Mouse (Mus musculus): Measurements from ENCODE around the gene Tnxb.

The Tnxb gene
- long read RNA-seq, experiment 1, partial matches to known transcripts: 1 of 1 reads
- long read RNA-seq, experiment 1, other reads (novel, unspliced or antisense): 0 of 1 reads
- long read RNA-seq, experiment 2, partial matches to known transcripts: 0 of 1 reads
- long read RNA-seq, experiment 2, other reads (novel, unspliced or antisense): 1 of 1 reads

DNA sequence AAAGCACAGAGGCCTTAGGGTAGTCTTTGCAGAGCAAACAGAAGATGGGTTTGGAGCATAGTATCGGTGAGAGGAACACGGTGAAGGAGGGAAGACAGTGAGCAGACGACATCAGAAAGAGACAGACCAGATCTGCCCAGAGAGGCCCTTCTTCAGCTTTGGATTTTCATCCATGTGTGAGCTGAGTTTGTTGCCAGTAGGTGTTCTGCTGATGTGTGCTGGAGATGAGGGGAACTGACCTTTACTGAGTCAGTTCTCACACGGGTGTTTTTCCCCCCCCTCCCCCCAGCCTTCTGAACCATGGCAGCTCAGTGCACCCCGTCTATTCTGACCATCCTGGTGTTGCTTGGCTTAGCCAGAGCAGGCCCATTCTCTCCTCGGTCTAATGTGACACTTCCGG is at the start of gene Tnxb:
Gene Tnxb (plus strand): TSS at position 301 of the 400 bp plus-strand sequence.
- intact Hi-C loops (cut with DNase I): no loop called here

GRCm38 (mm10) chr17:34621006-34621405 is 49.3 kb upstream of the Tnxb start:
- intact Hi-C loops (cut with DNase I): no loop called here

- intact Hi-C loops (cut with DNase I): no loop called here
Observed at GRCm38 (mm10) chr17:34623161-34623560, 47.2 kb upstream of the Tnxb start.

- intact Hi-C loops (cut with DNase I): no loop called here
Observed at GRCm38 (mm10) chr17:34624981-34625380, 45.4 kb upstream of the Tnxb start.

DNA sequence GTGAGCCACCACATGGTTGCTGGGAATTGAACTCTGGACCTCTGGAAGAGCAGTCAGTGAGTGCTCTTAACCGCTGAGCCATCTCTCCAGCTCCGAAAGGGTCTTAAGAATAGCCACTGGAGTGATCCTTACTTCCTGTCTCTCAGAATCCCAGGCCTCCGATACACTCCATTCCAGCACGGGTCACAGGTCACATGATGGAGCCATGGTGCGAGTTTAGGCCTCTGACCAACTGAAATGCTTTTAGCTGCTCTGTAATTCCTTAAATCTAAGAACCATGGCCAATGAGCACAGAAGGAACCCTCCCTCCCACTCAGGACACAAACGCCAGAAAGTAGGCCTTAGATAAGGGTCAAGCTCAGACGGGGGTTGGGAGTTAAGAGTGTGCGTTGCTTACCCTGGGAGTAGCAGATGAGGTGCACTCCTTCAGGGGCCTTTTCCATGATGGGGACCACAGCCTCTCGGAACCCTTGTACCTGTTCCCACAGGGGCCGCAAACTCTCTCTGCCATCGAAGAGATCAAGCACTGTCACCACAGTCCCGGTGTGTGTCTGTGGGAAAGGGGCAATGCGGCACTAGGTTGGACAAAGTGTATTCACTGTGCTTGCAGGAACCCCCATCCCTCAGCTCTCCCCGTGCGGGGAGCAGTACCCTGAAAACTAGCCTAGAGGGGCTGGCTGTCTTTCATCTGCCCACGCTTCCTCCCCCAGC is 44.1 kb upstream of the Tnxb start:
- intact Hi-C loops (cut with DNase I): no loop called here

DNA sequence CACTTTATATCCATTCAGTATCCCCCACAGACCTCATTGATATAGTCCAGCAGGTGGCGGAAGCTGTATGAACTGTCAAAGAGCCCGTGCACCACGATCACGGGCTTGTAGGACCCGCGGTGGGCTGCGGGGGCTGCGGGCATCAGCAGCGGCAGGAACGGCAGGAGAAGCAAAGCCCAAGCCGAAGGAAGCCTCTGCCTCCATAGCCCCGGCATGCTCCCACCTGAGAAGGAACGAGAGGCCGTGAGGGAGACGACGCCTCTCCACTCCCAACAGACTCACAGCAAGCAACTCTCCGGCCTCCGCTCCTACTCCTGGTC is 43.6 kb upstream of the Tnxb start:
- intact Hi-C loops (cut with DNase I): no loop called here

GRCm38 (mm10) chr17:34627093-34627942 is 43.0 kb upstream of the Tnxb start:
- intact Hi-C loops (cut with DNase I): no loop called here

GRCm38 (mm10) chr17:34627943-34628643 is 42.2 kb upstream of the Tnxb start, which contains the start of gene Ppt2:
Gene Ppt2, minus strand, starts transcription at chr17:34628510.
- intact Hi-C loops (cut with DNase I): no loop called here

DNA sequence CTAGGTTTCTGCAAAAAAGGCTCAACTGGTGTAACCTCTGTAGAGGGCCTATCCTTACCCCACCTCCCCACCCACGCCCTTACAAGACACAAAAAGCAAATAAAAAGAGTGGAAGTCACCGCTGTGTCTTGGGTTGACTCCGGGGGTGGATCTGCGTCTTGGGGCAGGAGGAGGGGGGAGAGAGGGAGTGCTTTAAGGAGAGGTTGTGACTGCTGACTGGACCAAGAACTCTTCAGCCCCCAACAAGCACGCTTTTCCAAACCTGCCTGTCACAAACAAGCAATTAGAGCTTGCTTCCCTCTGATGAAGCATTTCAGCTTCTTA is 41.7 kb upstream of the Tnxb start:
- intact Hi-C loops (cut with DNase I): no loop called here

DNA sequence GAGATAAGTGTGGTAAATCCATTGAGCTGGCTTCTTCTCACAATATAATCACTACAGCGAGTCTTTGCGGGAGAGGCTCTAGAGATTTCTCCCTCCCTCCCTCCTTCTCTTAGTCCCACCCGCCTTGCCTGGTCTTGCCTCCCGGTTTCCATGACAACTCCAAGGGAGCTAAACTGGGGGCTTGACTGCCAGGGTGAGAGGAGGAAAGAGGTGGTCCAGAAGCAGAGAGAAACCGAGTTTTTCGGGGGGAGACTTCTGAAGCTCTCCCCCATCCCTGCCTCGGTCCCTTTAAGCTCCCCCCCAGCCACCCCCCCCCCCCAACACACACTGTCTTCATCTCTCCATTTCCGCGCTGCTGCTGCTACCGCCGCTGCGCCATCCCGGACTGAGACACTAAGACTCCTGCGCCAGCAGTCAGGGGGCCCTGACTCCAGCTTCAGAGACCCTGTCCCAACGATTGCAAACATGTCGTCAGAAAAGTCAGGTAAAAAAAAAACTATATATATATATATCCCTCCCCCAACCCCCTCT is 41.0 kb upstream of the Tnxb start, which contains the start of gene Prrt1:
Gene Prrt1 (plus strand): TSS at position 313 of the 531 bp plus-strand sequence.
- intact Hi-C loops (cut with DNase I): no loop called here

- intact Hi-C loops (cut with DNase I): no loop called here
Observed at GRCm38 (mm10) chr17:34629796-34630603, 40.3 kb upstream of the Tnxb start.

DNA sequence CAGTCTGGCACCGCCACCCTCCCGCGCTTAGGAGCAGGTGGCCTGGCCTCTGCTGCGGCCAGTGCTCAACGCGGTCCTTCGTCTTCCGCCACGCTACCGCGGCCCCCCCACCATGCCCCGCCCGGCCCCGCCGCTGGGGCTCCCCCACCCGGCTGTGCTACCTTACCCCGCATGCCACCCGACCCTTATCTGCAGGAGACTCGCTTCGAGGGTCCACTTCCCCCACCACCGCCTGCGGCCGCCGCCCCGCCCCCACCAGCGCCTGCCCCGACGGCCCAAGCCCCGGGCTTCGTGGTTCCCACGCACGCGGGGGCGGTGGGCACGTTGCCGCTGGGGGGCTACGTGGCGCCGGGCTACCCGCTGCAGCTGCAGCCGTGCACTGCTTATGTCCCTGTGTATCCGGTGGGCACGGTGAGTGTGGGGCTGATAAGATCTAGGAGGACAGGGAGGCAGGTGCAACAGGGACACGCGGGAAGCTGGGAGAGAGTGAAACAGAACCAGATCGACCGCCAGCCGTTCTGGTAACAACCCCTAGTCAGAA is 39.5 kb upstream of the Tnxb start:
- intact Hi-C loops (cut with DNase I): no loop called here

DNA sequence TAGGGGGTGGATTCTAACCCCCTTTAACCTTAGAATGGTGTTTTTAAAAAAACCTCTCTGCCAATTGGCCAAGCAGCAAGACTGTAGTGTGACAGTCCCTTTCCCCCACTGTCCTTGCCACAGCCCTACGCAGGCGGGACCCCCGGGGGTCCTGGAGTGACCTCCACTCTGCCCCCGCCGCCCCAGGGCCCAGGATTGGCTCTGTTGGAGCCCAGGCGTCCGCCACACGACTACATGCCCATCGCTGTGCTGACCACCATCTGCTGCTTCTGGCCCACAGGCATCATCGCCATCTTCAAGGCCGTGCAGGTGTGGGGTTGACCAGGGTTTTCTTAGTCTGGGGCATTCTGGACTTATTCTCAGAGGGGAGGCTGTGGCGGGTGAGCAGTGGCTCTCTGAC is 38.7 kb upstream of the Tnxb start:
- intact Hi-C loops (cut with DNase I): no loop called here

- intact Hi-C loops (cut with DNase I): no loop called here
Observed at GRCm38 (mm10) chr17:34632261-34632691, 38.1 kb upstream of the Tnxb start.

DNA sequence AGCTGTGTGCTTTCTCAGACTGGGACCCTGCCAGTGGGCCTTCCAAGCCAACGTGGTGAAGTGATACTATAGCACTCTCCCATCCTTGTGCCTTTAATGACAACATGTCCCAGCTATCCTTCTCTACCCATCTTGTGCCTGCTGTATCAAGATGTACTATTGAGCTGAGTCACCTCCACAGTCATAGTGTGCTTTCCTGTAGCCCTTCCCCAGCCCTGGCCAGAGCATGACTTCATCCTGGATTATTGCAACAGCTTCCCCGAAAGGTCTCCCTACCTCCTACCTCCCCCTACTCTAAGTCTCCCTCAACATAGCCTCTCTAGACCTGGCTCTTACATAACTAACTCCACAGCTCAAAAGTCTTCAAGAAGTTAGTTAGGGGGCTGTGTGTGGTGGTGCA is 34.7 kb upstream of the Tnxb start:
- intact Hi-C loops (cut with DNase I): no loop called here

DNA sequence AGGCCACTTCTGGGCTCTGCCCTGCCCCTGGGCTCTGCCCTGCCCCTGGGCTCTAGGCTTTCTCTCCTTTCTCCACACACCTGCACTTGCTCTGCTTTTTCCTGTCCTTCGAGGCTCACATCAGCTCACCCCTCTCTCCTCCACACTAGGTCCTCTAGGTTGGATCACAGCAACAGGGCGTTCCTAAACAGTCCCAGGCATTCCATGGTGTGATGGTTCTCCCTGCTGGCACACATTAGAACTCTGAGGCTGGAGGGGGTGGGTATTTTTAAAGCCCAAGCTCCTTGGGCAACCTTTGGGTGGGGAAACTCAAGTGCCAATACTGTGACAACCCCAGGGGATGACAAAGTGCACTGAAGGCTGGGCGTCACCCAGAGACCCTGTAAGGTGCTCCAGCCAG is 32.9 kb upstream of the Tnxb start:
- intact Hi-C loops (cut with DNase I): no loop called here

GRCm38 (mm10) chr17:34639461-34640255 is 30.7 kb upstream of the Tnxb start:
- intact Hi-C loops (cut with DNase I): no loop called here

DNA sequence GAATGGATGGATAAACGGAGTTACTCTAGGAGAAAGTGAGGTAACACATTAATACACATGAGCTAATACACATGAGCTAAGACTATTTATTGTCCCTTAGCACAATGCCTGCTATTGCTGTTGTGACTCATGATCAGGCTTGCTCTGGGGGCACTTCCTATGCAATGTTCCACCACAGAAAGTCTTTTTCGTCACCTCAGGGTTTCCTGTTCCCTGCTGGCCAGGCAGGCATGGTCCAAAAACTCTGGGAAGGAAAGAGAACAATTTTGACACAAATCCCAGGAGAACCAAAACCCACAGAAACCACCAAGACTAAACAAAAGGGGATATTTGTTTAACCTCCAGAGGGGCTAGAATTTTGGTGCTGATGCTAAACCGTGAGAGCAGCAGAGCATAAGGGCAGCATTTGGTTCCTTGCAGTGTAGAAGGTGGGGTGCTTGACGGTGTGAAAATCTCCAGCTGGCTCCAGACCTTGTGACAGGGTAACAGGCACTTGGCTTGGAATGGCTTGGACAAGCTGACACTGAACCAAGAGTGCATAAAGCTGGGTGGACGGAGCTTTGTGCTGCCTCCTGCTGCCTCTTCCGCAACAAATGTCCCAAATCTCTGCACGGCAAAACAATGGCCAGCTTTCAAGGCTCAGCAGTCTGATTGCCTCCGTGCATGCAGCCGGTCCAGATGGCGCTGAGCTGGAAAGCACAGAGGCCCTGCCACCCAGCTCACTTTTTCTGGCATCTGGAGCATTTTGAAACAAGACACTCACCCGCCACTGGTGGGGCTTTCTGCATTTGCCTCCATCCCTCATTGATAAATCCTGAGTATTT is 29.3 kb upstream of the Tnxb start:
- intact Hi-C loops (cut with DNase I): no loop called here

GRCm38 (mm10) chr17:34641945-34642344 is 28.4 kb upstream of the Tnxb start:
- intact Hi-C loops (cut with DNase I): no loop called here
